Mouse (Mus musculus) B cell, adult 62 days (primary cell): ENCODE data around the gene Olfr771. TPM values are rescaled to one million over a fixed set of nuclear protein-coding genes. Genes with fewer than 3 reads are reported as not detected.

Experiments used
- total RNA-seq: library from RNA; stranded (reverse); gene quantifications from 4 replicates; pipeline ENCODE4 v1.2.4, GENCODE M21; 2023

The Olfr771 gene
- not detected in 4 replicates for total RNA-seq

DNA sequence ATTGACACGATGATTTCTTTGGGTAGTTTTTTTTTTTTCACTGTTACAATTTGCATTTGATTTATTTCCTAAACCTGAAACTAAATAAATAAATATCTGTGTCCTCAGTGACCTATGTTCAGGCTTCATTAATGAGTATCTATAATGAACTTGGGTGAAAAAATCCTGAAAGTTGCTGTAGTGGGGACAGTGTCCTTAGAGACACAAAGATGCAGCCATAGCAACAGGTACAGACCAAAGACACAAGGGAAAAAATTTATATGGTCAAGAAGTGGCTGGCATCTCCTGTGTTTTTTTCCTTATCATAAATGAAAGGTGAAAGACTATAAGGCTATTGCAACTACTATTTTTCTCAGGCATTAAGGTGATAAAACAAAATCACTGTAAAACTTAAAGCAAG, at the start of gene Olfr771:
TSS of gene Olfr771 (minus strand) at position 101 of the 400 bp plus-strand sequence.

DNA sequence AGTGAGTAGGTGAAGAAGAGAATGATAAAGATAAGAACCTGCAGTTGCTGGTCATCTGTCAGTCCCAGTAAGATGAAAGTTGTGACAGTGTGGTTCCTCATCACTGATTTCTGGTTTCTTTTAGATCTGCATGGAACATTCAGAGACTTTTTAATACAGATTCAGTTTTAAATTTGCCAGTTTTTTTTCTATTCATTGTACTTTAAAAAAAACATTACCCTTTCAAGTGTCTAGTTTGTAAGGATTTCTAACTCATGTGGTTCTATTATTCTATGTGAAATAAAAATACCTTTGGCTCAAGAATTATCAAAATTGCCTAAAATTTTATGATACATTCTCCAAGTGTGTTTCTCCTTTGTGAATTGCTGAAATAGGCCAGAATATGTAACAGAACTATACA, 22.8 kb upstream of the Olfr771 start, which contains the start of gene Olfr773:
TSS of gene Olfr773 (minus strand) at position 101 of the 400 bp plus-strand sequence.

DNA sequence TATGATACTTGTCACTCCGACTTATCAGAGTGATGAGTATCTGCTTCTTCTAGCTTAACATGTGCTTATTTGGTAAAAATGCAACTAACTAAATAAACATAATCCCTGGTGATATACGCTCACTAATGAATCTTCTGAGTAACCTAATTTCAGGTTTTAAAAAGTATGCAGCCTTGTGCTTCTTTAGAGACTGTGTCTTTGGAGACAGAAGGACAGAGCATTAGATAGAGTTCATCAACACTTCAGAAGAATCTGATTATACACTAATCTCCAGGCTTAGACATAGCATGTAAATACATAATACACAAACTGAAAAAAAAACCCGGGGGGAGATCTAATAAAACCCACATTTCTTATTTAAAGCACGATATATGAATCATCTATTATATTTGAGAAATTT, 13.3 kb upstream of the Olfr771 start, which contains the start of gene Olfr772:
TSS of gene Olfr772 (minus strand) at position 101 of the 400 bp plus-strand sequence.

DNA sequence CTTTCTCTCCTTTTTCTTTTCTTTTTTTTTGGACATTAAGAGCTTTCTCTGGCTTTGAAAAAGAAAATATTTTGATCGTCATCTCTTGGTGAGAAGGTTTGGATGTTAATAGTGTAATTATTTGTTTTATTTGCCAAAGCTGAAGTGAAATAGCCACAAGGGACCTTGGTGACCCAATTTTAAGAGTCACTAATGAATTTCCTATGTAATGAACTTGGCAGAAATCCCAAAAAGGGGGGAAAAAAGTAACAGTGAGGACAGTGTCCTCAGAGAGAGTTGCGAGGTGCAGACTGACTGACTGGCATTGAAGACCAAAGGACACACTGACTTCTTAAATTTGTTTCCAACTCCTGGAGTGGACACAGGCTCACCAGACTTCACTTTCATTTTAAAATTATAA, 25.7 kb downstream of the Olfr771 start, which contains the start of gene Olfr770:
TSS of gene Olfr770 (minus strand) at position 101 of the 400 bp plus-strand sequence.

DNA sequence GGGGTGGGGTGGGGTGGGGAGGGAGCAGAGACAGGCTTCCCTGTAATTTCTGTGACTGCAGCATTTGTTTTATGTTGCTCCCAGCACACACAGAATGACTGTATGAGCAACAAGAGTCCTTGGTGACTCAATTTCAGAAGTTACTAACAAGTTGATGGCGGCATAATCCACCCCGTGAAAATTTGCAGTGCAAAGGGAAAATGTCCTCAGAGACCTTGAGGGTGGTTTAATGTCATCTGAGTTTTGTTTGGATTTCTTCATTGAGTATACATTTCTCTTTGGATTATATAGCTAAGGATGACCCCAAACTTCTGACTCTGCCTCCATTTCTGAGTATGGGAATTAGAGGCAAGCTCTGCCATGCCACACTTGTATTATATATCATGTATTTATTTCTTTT, 46.8 kb downstream of the Olfr771 start, which contains the start of gene Olfr769:
TSS of gene Olfr769 (minus strand) at position 101 of the 400 bp plus-strand sequence.

Other genes with a start within 250 kb of the Olfr771 start
- gene Rdh5, start 241.9 kb downstream of the Olfr771 start, total RNA-seq, result 6.8 to 13.1 TPM (median 7.4 TPM) in 4 replicates
- gene Bloc1s1, start 240.7 kb downstream of the Olfr771 start, total RNA-seq, result 62.0 to 76.3 TPM (median 67.9 TPM) in 4 replicates
- gene Itga7, start 230.9 kb downstream of the Olfr771 start, total RNA-seq, result 0.27 TPM in 1 of 4 replicates, not detected in the others
- gene Mettl7b, start 203.8 kb downstream of the Olfr771 start, total RNA-seq, result not detected in 4 replicates
- gene Olfr9, start 175.3 kb downstream of the Olfr771 start, total RNA-seq, result not detected in 4 replicates
- not detected in 4 replicates for gene Olfr763, start 154.0 kb downstream of the Olfr771 start, total RNA-seq
- not detected in 4 replicates for gene Olfr764-ps1, start 124.9 kb downstream of the Olfr771 start, total RNA-seq
- not detected in 4 replicates for gene Olfr765, start 114.8 kb downstream of the Olfr771 start, total RNA-seq
- not detected in 4 replicates for gene Olfr766-ps1, start 95.8 kb downstream of the Olfr771 start, total RNA-seq
- not detected in 4 replicates for gene Olfr767, start 81.8 kb downstream of the Olfr771 start, total RNA-seq
- gene Olfr768, start 65.4 kb downstream of the Olfr771 start, total RNA-seq, result not detected in 4 replicates
- not detected in 4 replicates for gene Olfr769, start 46.9 kb downstream of the Olfr771 start, total RNA-seq
- not detected in 4 replicates for gene Olfr770, start 25.8 kb downstream of the Olfr771 start, total RNA-seq
- gene Olfr772, start 13.2 kb upstream of the Olfr771 start, total RNA-seq, result not detected in 4 replicates
- gene Olfr773, start 22.7 kb upstream of the Olfr771 start, total RNA-seq, result not detected in 4 replicates
- gene Olfr774, start 71.5 kb upstream of the Olfr771 start, total RNA-seq, result not detected in 4 replicates
- not detected in 4 replicates for gene Olfr775, start 83.7 kb upstream of the Olfr771 start, total RNA-seq
- not detected in 4 replicates for gene Olfr776, start 94.4 kb upstream of the Olfr771 start, total RNA-seq
- gene Olfr777, start 106.7 kb upstream of the Olfr771 start, total RNA-seq, result not detected in 4 replicates
- not detected in 4 replicates for gene Olfr780, start 153.4 kb upstream of the Olfr771 start, total RNA-seq
- not detected in 4 replicates for gene Olfr781, start 164.1 kb upstream of the Olfr771 start, total RNA-seq
- not detected in 4 replicates for gene Olfr782, start 184.1 kb upstream of the Olfr771 start, total RNA-seq
- not detected in 4 replicates for gene Olfr784, start 219.3 kb upstream of the Olfr771 start, total RNA-seq
- gene Olfr785, start 240.7 kb upstream of the Olfr771 start, total RNA-seq, result not detected in 4 replicates